Mouse (Mus musculus): ENCODE data around the gene Ddx31.
A peak's percentile ranks its signal among the peaks of the same experiment; 100 is the strongest.

Gene Ddx31

DNA sequence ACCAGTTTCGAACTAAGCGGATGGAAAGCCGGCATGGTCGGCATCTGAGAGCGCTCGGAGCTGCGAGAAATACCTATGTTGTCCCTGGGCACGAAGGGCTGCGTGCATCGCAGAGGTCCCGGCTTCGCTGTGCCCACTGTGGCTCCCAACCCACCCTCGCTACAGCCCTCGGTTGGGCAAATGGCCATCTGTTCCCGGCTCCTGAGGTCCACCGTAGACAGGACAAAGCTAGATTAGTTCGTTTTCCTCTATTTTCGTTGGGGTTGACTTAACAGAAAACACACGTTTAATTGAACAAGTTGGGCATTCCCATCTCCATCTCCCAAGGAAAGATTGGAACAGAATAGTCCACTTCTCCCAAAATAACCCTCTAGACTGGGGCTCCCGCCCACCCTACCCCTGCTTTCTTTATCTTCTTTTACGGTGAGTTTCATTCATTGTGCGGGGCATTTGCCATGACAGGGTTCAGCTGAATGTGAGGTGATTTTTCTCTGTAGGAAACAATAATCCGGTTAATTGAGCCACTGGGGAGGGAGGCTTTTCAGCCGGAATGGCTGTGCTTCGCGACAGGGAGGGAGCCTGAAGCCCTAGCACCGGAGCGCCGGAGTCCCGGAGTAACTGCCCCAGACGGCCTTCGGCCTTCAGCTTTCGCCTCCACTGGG is 72.0 kb downstream of the Ddx31 start:
- peak; percentile 73 to 75 for DNase-seq

GRCm38 (mm10) chr2:28912961-28913360 is 72.8 kb downstream of the Ddx31 start:
- peak in 1 of 2 experiments; percentile 28 for DNase-seq

DNA sequence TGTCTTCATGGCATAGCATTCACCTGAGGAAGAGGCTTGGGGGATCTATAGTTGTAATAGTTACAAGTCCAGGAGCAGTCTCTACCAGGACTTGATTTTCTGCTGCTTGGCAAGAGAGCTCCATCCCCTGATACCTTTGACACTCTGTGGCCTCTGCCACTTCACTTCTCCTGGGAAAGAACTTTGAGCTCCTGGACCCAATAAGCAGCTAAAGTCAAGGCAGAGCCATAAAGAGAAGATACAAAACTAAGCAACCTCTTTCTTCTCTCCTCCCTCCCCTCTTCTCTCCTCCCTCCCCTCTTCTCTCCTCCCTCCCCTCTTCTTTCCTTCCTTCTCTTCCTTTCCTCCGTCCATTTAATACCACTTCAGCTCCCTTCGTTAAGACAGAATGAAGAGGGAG is 73.9 kb downstream of the Ddx31 start:
- DNase-seq: no peak

- DNase-seq: peak; percentile 62 to 67
These were observed 75.0 kb downstream of the Ddx31 start for GRCm38 (mm10) chr2:28915104-28915738.

DNA sequence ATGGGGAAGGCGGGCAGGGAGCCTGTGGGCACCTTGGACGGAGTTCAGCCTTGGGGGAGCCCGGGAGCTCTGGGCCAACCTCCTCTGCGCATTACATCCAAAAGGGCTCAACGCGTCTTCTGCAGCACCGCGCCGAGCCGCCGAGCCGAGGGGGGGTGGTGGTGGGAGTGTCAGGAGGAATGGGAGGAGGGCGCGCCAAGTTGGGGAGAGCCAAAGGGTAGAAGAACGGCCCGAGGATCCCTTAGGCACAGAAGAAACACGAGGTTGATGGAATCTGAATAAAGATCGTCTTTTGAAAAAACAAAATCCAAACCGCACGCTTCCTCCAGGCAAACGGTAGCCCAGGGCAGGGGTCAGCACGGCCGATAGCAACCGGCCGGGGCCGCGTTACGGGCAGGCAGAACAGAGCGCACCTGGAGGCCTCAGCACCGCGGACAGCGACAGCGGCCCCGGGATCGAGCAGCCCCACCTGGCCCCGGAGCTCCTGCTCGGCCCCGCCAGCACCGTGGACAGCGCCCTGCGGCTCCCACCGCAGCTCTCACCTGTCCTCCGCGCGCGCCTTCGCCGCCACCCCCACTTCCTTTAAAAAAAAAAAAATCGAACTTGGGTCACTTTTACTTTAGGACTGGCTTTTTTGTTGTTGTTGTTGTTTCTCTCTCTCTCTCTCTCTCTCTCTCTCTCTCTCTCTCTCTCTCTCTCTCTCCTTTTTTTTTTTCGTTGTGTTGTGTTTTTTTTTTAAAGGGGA is 75.7 kb downstream of the Ddx31 start:
- DNase-seq: peak; percentile 90 to 94

DNA sequence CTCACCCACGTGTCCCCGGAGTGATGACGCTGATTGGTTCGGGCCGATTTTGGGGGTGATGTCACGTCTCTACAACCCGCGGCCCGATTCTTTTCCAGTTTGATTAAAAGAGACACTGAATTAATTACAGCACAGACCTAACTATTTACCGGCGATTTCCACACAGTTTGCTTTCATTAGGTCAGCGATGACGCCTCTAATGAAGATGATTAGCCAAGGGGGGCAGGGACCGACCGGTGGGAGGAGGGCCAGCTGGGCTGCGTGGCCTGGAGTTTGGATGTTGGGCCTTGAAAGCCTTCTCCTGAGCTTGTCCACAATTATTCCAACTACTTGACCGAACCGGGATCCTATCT is 76.3 kb downstream of the Ddx31 start, which contains the start of gene Barhl1:
Barhl1 (minus strand) TSS at position 156 of the 353 bp plus-strand sequence.
- peak; percentile 86 to 88 for DNase-seq

GRCm38 (mm10) chr2:28917156-28917517 is 76.9 kb downstream of the Ddx31 start:
- peak; percentile 26 to 46 for DNase-seq

GRCm38 (mm10) chr2:28917518-28918361 is 77.5 kb downstream of the Ddx31 start:
- DNase-seq: peak; percentile 80 to 88

- DNase-seq: no peak
These were observed 78.8 kb downstream of the Ddx31 start for GRCm38 (mm10) chr2:28919001-28919400.

DNA sequence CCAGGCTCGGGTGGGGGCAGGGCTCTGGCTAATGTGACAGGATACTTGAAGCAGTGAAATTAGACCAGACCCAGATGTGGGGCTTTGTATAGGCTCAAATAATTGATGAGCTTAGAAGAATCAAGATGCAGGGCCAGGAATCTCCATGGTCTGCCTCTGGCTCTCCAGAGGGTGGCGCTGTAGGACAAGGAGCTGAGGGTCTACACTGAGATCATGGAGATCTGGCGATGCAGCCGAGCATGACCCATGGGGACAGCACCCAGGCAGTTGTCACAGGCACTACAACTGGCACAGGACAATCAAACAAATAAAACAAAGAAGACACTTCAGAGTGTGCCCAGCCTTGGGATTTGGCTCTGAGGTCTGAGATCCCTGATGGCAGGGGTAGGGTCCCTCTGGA is 83.7 kb downstream of the Ddx31 start:
- DNase-seq: peak; percentile 94 to 97

DNA sequence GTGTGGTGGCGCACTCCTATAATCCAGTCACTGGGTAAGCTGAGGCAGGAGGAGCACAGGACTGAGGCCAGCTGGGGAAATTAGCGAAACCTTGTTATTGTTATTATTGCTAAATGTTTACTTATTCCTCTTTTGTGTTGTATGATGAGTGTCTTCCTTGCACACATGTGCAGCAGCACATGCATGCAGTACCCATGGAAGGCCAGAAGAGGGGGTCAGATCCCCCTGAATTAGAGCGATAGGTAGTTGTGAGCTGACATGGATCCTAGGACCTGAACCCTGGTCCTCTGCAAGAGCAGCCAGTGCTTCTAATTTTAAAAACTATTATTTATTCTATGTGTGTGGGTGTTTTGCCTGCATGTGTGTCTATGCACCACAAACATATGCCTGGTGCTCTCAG is 90.4 kb downstream of the Ddx31 start:
- no peak for DNase-seq

DNA sequence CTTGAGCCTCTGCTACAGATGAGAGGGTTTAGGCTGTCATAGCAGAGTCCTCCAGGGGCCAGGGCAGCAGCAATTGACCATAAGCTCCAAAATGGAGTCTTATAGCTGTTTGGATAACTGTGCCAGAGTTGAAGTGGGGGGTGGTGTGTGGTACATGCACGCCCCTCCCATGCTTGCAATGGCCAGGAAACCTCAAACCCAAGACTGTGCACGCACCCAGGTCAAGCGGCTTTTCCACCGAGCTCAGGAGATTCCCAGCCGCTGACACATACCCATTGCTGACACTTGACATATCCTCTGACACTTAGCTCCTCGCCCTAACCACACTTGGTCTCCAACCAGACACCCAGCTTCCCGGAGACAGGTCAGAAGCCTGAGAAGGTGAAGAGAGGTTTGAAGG is 98.8 kb downstream of the Ddx31 start:
- no peak for DNase-seq

DNA sequence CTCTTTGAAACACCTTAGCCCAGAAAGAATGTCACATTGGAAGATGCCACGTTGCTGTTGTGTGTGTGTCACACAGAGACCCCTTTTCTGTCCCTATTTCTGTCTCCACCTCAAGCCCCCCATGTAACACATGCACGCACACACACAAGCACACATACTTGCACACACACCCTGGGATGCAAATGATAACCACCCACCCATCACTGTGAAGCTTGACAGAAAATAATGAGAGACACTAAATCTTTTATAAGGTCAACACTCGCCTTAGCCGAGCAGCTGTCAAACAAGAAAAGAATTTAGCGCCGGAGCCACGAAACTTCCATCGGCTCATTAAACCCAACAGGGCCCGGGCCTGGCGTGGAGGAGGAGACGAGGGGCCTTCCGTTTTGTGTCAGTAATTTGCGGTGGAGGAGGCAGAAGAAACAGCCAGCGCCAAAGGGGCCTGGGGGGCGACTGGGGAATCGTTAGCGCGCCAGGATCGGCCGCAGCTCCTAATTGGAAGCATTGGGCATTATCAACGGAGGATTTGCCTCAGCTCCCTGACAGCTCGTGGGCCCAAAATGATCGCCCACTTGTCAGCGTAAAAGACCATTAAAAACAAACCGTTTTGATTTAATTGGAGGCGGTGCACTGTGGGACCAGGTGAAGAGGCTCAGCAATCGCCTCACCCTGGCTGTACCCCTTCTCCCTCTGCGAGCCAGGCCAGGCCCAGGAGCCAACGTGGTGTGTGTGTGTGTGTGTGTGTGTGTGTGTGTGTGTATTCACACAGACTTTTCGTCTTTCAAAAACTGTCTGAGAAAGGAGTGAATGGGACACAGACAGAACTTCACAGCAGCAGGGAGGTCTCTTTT is 103.7 kb downstream of the Ddx31 start:
- peak in 1 of 2 experiments; percentile 26 for DNase-seq

GRCm38 (mm10) chr2:28945388-28945787 is 105.2 kb downstream of the Ddx31 start:
- DNase-seq: no peak

GRCm38 (mm10) chr2:28946312-28946711 is 106.1 kb downstream of the Ddx31 start:
- no peak for DNase-seq

DNA sequence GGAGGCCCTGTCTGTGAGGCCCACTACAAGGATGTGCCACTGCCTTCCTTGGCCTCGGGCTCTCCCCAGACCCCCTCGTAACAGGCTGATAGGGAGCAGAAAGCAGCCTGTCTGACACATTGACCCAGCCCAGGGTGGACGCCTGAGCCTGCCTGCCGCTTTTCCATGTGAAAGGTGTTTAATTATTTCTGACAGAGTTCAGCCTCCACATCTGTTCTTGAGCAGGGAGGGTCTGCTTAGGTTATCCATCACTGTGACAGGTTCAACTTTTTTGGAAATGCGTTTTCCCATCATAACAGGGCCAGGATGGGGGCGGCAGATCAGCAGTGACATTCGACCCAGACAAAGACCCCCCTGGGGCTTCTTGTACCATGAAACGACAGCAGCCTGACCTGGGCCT is 112.8 kb downstream of the Ddx31 start:
- no peak for DNase-seq

DNA sequence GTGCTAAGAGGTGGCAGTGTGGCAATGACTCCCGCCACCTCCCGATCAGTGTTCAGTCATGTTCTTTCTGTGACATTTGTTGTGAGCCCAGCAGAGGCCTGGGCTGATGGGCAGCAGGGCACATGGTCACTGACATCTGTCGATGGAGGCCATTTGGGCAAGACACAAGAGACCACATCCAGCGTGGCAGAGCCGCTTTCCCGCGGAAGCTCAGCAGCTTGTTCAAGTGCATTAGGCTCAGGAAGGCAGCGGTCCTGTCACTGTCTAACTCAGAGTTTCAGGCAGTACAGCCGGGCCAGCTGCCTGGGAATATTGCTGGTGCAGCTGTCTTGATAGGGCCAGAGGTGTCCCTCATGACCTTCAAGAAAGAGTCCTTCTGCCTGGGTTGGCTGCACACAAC is 114.4 kb downstream of the Ddx31 start:
- DNase-seq: peak; percentile 35 to 39

Data from cerebellum, postnatal 10 days (tissue).